Mouse (Mus musculus) CH12.LX (cell line): ENCODE measurements around the gene Cdh6. TPM values are rescaled to one million over a fixed set of nuclear protein-coding genes. Genes with fewer than 3 reads are reported as not detected.

Experiments
- DNase-seq: peaks from one replicate; pipeline ENCODE4 v3.0.0-alpha.2; 2013; ENCODE audit errors: extremely low read depth
- H3K27ac ChIP-seq: 2 replicates; pipeline ENCODE4 v1.5.1; 2012; ENCODE audit warnings: low read depth, mild to moderate bottlenecking, control low read depth, moderate library complexity; ENCODE audit not compliant: insufficient read depth
- H3K27me3 ChIP-seq: replicated peaks from 2 replicates; pipeline ENCODE3; 2012; ENCODE audit warnings: inconsistent platforms
- H3K36me3 ChIP-seq, 2 experiments: replicated peaks in 1 of 2; 2 replicates each; pipeline versions ENCODE3 to v1.6.1; 2012; ENCODE audit warnings: inconsistent platforms in 1 of 2, low read length in 1 of 2, mild to moderate bottlenecking in 1 of 2, mixed read lengths in 1 of 2, moderate library complexity in 1 of 2; ENCODE audit not compliant: control insufficient read depth in 1 of 2, insufficient read depth in 1 of 2
- H3K4me1 ChIP-seq, 2 experiments: 2 replicates each; pipeline ENCODE4 v1.6.1; 2012; ENCODE audit warnings: inconsistent platforms in 1 of 2, moderate library complexity in 1 of 2; ENCODE audit not compliant: insufficient read depth in 2 of 2, control insufficient read depth in 1 of 2
- H3K4me2 ChIP-seq: 2 replicates; pipeline ENCODE4 v1.6.1; 2012; ENCODE audit warnings: low read depth, mild to moderate bottlenecking, control low read depth; ENCODE audit not compliant: poor library complexity, insufficient read depth, severe bottlenecking
- H3K4me3 ChIP-seq, 3 experiments: fragments of 150-350 bp in 1 of 3; sonication (generic) in 1 of 3; replicated peaks in 1 of 3; 2 replicates each; pipeline versions ENCODE3 to v1.5.1; 2011 to 2012; ENCODE audit warnings: low read depth in 2 of 3, low read length in 2 of 3, mild to moderate bottlenecking in 2 of 3, moderate library complexity in 2 of 3, control low read depth in 1 of 3, improper control_type of control experiment in 1 of 3, inconsistent platforms in 1 of 3, mixed read lengths in 1 of 3; ENCODE audit not compliant: poor library complexity in 1 of 3
- H3K79me2 ChIP-seq: replicated peaks from 2 replicates; pipeline ENCODE4 v1.6.1; 2012; ENCODE audit warnings: mild to moderate bottlenecking, moderate library complexity; ENCODE audit not compliant: control insufficient read depth, poor library complexity, insufficient read depth, severe bottlenecking; ENCODE audit errors: extremely low read depth
- H3K9ac ChIP-seq: 2 replicates; pipeline ENCODE4 v1.6.1; 2012; ENCODE audit warnings: low read depth, mild to moderate bottlenecking, control low read depth, moderate library complexity; ENCODE audit not compliant: insufficient read depth
- H3K9me3 ChIP-seq: replicated peaks from 2 replicates; pipeline ENCODE3; 2012; ENCODE audit warnings: low read length, inconsistent platforms, mixed read lengths
- BHLHE40 ChIP-seq: IDR thresholded peaks from 2 replicates; pipeline ENCODE4 v1.6.1; 2011; ENCODE audit warnings: mild to moderate bottlenecking, low read depth, low read length, improper control_type of control experiment
- CHD1 ChIP-seq: IDR thresholded peaks from 2 replicates; pipeline ENCODE4 v1.6.1; 2012; ENCODE audit warnings: low read depth, low read length, improper control_type of control experiment, inconsistent platforms
- E2F4 ChIP-seq: IDR thresholded peaks from 2 replicates; pipeline ENCODE4 v1.6.1; 2011; ENCODE audit warnings: low read depth, low read length, improper control_type of control experiment; ENCODE audit not compliant: insufficient replicate concordance
- ELF1 ChIP-seq: IDR thresholded peaks from 2 replicates; pipeline ENCODE4 v1.6.1; 2014; ENCODE audit warnings: low read depth, mild to moderate bottlenecking, inconsistent platforms, low read length, improper control_type of control experiment
- EP300 ChIP-seq: IDR thresholded peaks from 2 replicates; pipeline ENCODE4 v1.6.1; 2011; ENCODE audit warnings: low read length, improper control_type of control experiment
- ETS1 ChIP-seq: conservative IDR thresholded peaks from 2 replicates; pipeline ENCODE4 v1.6.1; 2012; ENCODE audit warnings: low read depth, mild to moderate bottlenecking, inconsistent platforms, low read length, improper control_type of control experiment, moderate library complexity
- GABPA ChIP-seq: IDR thresholded peaks from 2 replicates; pipeline ENCODE4 v1.6.1; 2012; ENCODE audit warnings: low read depth, low read length, improper control_type of control experiment, inconsistent platforms; ENCODE audit not compliant: insufficient replicate concordance
- IRF4 ChIP-seq: IDR thresholded peaks from 2 replicates; pipeline ENCODE4 v1.6.1; 2014; ENCODE audit warnings: low read depth, mild to moderate bottlenecking, inconsistent platforms, low read length, improper control_type of control experiment
- JUND ChIP-seq: conservative IDR thresholded peaks from 2 replicates; pipeline ENCODE4 v1.6.1; 2011; ENCODE audit warnings: low read depth, low read length, improper control_type of control experiment
- KAT2A ChIP-seq: IDR thresholded peaks from 2 replicates; pipeline ENCODE4 v1.6.1; 2012; ENCODE audit warnings: low read length, improper control_type of control experiment, inconsistent platforms; ENCODE audit not compliant: insufficient replicate concordance
- MAFK ChIP-seq: IDR thresholded peaks from 2 replicates; pipeline ENCODE4 v1.6.1; 2011; ENCODE audit warnings: low read length, improper control_type of control experiment; ENCODE audit not compliant: insufficient replicate concordance
- MAX ChIP-seq: IDR thresholded peaks from 2 replicates; pipeline ENCODE4 v1.6.1; 2011; ENCODE audit warnings: low read length, improper control_type of control experiment
- MAZ ChIP-seq: IDR thresholded peaks from 2 replicates; pipeline ENCODE4 v1.6.1; 2012; ENCODE audit warnings: low read depth, mild to moderate bottlenecking, inconsistent platforms, low read length, improper control_type of control experiment, moderate library complexity
- MYC ChIP-seq: IDR thresholded peaks from 2 replicates; pipeline ENCODE4 v1.6.1; 2011; ENCODE audit warnings: low read depth, mild to moderate bottlenecking, improper control_type of control experiment, low read length
- PAX5 ChIP-seq: IDR thresholded peaks from 2 replicates; pipeline ENCODE4 v1.6.1; 2012; ENCODE audit warnings: low read length, inconsistent platforms, mixed read lengths
- POLR2A ChIP-seq: IDR thresholded peaks from 2 replicates; pipeline ENCODE4 v1.6.1; 2011; ENCODE audit warnings: low read depth, mild to moderate bottlenecking, improper control_type of control experiment, low read length
- POLR2AphosphoS2 ChIP-seq: IDR thresholded peaks from 2 replicates; pipeline ENCODE4 v1.6.1; 2011; ENCODE audit warnings: low read depth, low read length, improper control_type of control experiment
- RAD21 ChIP-seq: IDR thresholded peaks from 2 replicates; pipeline ENCODE4 v1.6.1; 2011; ENCODE audit warnings: low read depth, mild to moderate bottlenecking, low read length, improper control_type of control experiment, moderate library complexity
- RCOR1 ChIP-seq: conservative IDR thresholded peaks from 2 replicates; pipeline ENCODE4 v1.6.1; 2012; ENCODE audit warnings: low read depth, mild to moderate bottlenecking, inconsistent platforms, low read length, improper control_type of control experiment
- SMC3 ChIP-seq: IDR thresholded peaks from 2 replicates; pipeline ENCODE4 v1.6.1; 2011; ENCODE audit warnings: low read depth, low read length, improper control_type of control experiment
- TBP ChIP-seq: conservative IDR thresholded peaks from 2 replicates; pipeline ENCODE4 v1.6.1; 2011; ENCODE audit warnings: low read depth, low read length, improper control_type of control experiment
- TCF12 ChIP-seq: IDR thresholded peaks from 2 replicates; pipeline ENCODE4 v1.6.1; 2014; ENCODE audit warnings: low read depth, mild to moderate bottlenecking, inconsistent platforms, low read length, improper control_type of control experiment
- USF1 ChIP-seq: IDR thresholded peaks from 2 replicates; pipeline ENCODE4 v1.6.1; 2014; ENCODE audit warnings: low read depth, mild to moderate bottlenecking, inconsistent platforms, low read length, improper control_type of control experiment
- USF2 ChIP-seq: conservative IDR thresholded peaks from 2 replicates; pipeline ENCODE4 v1.6.1; 2011; ENCODE audit warnings: low read depth, low read length, improper control_type of control experiment
- ZKSCAN1 ChIP-seq: IDR thresholded peaks from 2 replicates; pipeline ENCODE4 v1.6.1; 2012; ENCODE audit warnings: low read depth, inconsistent platforms, low read length, improper control_type of control experiment, borderline replicate concordance
- ZMIZ1 ChIP-seq: IDR thresholded peaks from 2 replicates; pipeline ENCODE4 v1.6.1; 2012; ENCODE audit warnings: low read depth, mild to moderate bottlenecking, inconsistent platforms, low read length, improper control_type of control experiment
- dilution Hi-C: fragments of 300-500 bp; cut with MboI; formaldehyde crosslinking; loops from 2 replicates; pipeline ENCODE4 v1.14.3; 2020; ENCODE audit warnings: low sequenced_read_pairs; ENCODE audit not compliant: extremely low pct_unique_long_range_greater_than_20kb, extremely low pct_ligation_motif_present
- in situ Hi-C: fragments of 300-500 bp; cut with MboI; formaldehyde crosslinking; loops from 3 replicates; pipeline ENCODE4 v1.14.3; 2019; ENCODE audit warnings: low sequenced_read_pairs, low pct_ligation_motif_present, low pct_unique_long_range_greater_than_20kb, mixed read lengths
- polyA plus RNA-seq: library from polyadenylated mRNA; unstranded; fragments of >175 nt; gene quantifications from 2 replicates; pipeline ENCODE4 v1.2.1, GENCODE M21; 2012; ENCODE audit warnings: low read depth; ENCODE audit not compliant: insufficient read length
- total RNA-seq, 2 experiments: library from RNA; depleted of rRNA; stranded (reverse); fragments of 300-350 nt in 1 of 2; fragments of >200 nt in 1 of 2; gene quantifications; 2 replicates each; pipeline ENCODE4 v1.2.3; 2012 to 2014

Gene Cdh6
- total and polyA plus RNA-seq, 3 experiments: under 0.01 to 0.13 TPM; not detected in 1

DNA sequence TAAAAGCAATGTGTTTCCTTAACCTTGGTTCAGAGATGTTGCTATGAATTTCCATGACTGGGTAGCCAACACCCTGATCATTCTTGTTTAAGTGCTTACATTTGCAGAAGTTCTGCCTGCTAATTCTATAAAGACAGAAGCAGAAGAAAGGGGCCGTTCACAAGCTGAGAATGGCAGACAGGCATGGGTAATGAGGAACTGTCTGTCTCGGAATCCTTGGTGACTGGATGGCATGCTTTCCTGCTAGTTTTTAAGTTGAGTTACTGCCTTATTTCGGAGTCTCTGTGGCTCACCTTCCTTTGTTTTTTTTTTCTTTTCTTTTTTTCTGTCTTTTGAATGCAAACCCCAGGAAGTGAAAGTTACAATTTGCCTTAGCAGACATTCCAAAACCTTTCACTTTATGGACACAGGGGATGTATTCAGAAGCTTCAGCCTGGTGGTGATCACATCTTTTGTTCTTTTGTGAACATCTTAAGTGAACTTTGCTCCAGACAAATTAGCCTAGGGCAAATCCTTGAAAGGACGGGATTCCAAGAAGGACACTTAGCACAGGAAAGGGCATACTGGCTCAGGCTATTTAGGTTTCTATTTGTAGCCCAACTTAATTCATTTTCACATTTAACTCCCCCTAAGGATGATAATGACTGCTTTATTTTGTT is 38.7 kb upstream of the Cdh6 start:
- dilution Hi-C loops: no loop called here
- H3K4me3 ChIP-seq: no peak overlapping the region
- in situ Hi-C loops: no loop called here
- no peak overlapping the region; the same call in 1 of the 2 replicates for H3K4me2 ChIP-seq
- H3K9me3 ChIP-seq: no peaks in the 10 kb centered on the region
- TF ChIP-seq PAX5: no peak
- TF ChIP-seq TBP: no peak
- TF ChIP-seq POLR2AphosphoS2: no peak
- TF ChIP-seq ETS1: no peak
- TF ChIP-seq EP300: no peak
- TF ChIP-seq JUND: no peak
- TF ChIP-seq MYC: no peak
- TF ChIP-seq MAX: no peak
- TF ChIP-seq IRF4: no peak
- no peak for TF ChIP-seq ELF1
- no peak for TF ChIP-seq POLR2A
- no peak for TF ChIP-seq GABPA
- no peak for TF ChIP-seq E2F4
- no peak for TF ChIP-seq ZMIZ1
- no peak for TF ChIP-seq MAZ
- TF ChIP-seq RCOR1: no peak
- TF ChIP-seq CHD1: no peak
- peaks cover 0 to 11% of the 10 kb centered on the region in 2 experiments; a peak in 2 of 4 replicates for H3K4me1 ChIP-seq
- H3K27me3 ChIP-seq: no peaks in the 10 kb centered on the region
- no peak for DNase-seq
- H3K27ac ChIP-seq: no peak overlapping the region
- no peaks in the 10 kb centered on the region for H3K36me3 ChIP-seq
- no peak overlapping the region for H3K9ac ChIP-seq
- H3K79me2 ChIP-seq: no peaks in the 10 kb centered on the region

DNA sequence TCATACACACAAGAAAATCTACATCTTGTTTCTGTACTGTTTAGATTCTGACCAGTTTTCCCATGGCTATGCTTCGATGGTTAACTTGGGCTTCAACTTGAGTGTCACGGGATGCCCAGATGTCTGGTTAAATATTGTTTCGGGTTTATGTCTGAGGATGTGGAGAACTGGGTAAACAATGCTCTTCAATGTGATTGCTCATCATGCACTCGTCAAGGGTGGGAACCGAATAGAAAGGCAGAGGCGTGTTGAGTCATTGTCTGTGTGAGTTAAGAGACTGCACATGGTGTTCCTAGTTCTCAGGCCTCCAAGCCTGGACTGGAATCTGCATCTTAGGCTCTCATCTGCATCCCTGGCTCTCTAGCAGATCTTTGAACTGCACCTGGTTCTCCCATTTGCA is 36.7 kb upstream of the Cdh6 start:
- Histone ChIP-seq H3K4me2 (no peak overlapping the region), H3K36me3 (no peaks in the 10 kb centered on the region), H3K27me3 (no peaks in the 10 kb centered on the region), H3K27ac (no peak overlapping the region), H3K9me3 (no peaks in the 10 kb centered on the region), H3K4me3 (no peak overlapping the region), H3K79me2 (no peaks in the 10 kb centered on the region), H3K4me1 (peaks cover 0 to 7% of the 10 kb centered on the region in 2 experiments; a peak in 2 of 4 replicates), H3K9ac (no peak overlapping the region)
- dilution Hi-C loops (no loop called here), in situ Hi-C loops (no loop called here)
- no peak for TF ChIP-seq ETS1
- no peak for TF ChIP-seq EP300
- no peak for TF ChIP-seq JUND
- TF ChIP-seq KAT2A: no peak
- no peak for TF ChIP-seq SMC3
- no peak for TF ChIP-seq MAFK
- TF ChIP-seq IRF4: no peak
- TF ChIP-seq ELF1: no peak
- TF ChIP-seq TCF12: no peak
- no peak for TF ChIP-seq GABPA
- no peak for TF ChIP-seq RAD21
- no peak for TF ChIP-seq MAZ
- no peak for TF ChIP-seq USF1
- no peak for TF ChIP-seq PAX5
- no peak for TF ChIP-seq ZKSCAN1
- no peak for TF ChIP-seq BHLHE40
- TF ChIP-seq MAX: no peak
- TF ChIP-seq E2F4: no peak
- TF ChIP-seq USF2: no peak
- no peak for DNase-seq
